Comparison of ENCODE assay signal across 8 mouse cellular contexts in genomic region chr7:80582821-80583451, GRCm38 (mm10). TPM values are rescaled to one million over a fixed set of nuclear protein-coding genes. Genes with fewer than 3 reads are reported as not detected.
DNase-seq lines count a peak whose midpoint lies in the region; ATAC-seq and TF ChIP-seq lines count a peak whose summit lies in the region.

No protein-coding gene starts in this region.

- WGBS in intestine, embryonic 16.5 days: 44% methylated on average over 20 of the region's 20 CpGs
- 28% methylated on average over 20 of the region's 20 CpGs for WGBS in lung, adult 2 months
- 3% methylated on average over 20 of the region's 20 CpGs for WGBS in thymus, adult 2 months
- 80% methylated on average over 20 of the region's 20 CpGs for WGBS in forebrain, embryonic 10.5 days
- 73% methylated on average over 20 of the region's 20 CpGs for WGBS in forebrain, embryonic 15.5 days
- WGBS in midbrain, embryonic 10.5 days: 79% methylated on average over 20 of the region's 20 CpGs

- peak overlapping the region; percentile 38 for H3K4me2 ChIP-seq in intestine, embryonic 16.5 days (ENCODE audit: low read depth, low read length)
- no peak overlapping the region for H3K4me2 ChIP-seq in forebrain, embryonic 15.5 days (replicated peaks)

- peak overlapping the region; percentile 11; the same call in 1 of the 2 replicates for H3K4me3 ChIP-seq in intestine, embryonic 16.5 days (ENCODE audit: low read length)
- no peak overlapping the region for H3K4me3 ChIP-seq in lung, adult 2 months (replicated peaks; ENCODE audit: extremely low read depth, low read depth, low read length)
- H3K4me3 ChIP-seq in thymus, adult 2 months (ENCODE audit: control insufficient read depth, insufficient read depth, low read length): peak overlapping the region; percentile 37
- no peak overlapping the region for H3K4me3 ChIP-seq in forebrain, embryonic 10.5 days
- H3K4me3 ChIP-seq in forebrain, embryonic 15.5 days: no peak overlapping the region
- H3K4me3 ChIP-seq in midbrain, embryonic 10.5 days: no peak overlapping the region

- peak; percentile 25; the same call in 1 of the 2 replicates for TF ChIP-seq POLR2A in lung, adult 2 months (IDR thresholded peaks at IDR 0.05; ENCODE audit: borderline replicate concordance, extremely low read depth, low read depth, low read length)
- TF ChIP-seq POLR2A in thymus, adult 2 months (IDR thresholded peaks at IDR 0.05; ENCODE audit: control insufficient read depth, extremely low read depth, insufficient read depth, low read length, poor library complexity): no peak

- no peak for TF ChIP-seq CTCF in lung, adult 2 months (IDR thresholded peaks at IDR 0.05; ENCODE audit: insufficient read depth, low read length)
- TF ChIP-seq CTCF in thymus, adult 2 months (IDR thresholded peaks at IDR 0.05; ENCODE audit: borderline replicate concordance, control insufficient read depth, extremely low read depth, insufficient read depth, low read length, poor library complexity): no peak

- peaks cover 18% of the 10 kb centered on the region for H3K4me1 ChIP-seq in intestine, embryonic 16.5 days (ENCODE audit: control insufficient read depth, insufficient read depth, low read length)
- peaks cover 20% of the 10 kb centered on the region for H3K4me1 ChIP-seq in lung, adult 2 months (ENCODE audit: control insufficient read depth, insufficient read depth, low read length)
- peaks cover 18% of the 10 kb centered on the region for H3K4me1 ChIP-seq in thymus, adult 2 months (replicated peaks; ENCODE audit: control insufficient read depth, insufficient read depth, low read length)
- H3K4me1 ChIP-seq in forebrain, embryonic 10.5 days: peaks cover 29% of the 10 kb centered on the region
- peaks cover 6% of the 10 kb centered on the region; the same call in 1 of the 2 replicates for H3K4me1 ChIP-seq in forebrain, embryonic 15.5 days
- H3K4me1 ChIP-seq in midbrain, embryonic 10.5 days: peaks cover 26% of the 10 kb centered on the region

- peak overlapping the region; percentile 41 for H3K27ac ChIP-seq in intestine, embryonic 16.5 days (ENCODE audit: low read length)
- H3K27ac ChIP-seq in thymus, adult 2 months (ENCODE audit: control insufficient read depth, insufficient read depth, low read length): no peak overlapping the region
- H3K27ac ChIP-seq in forebrain, embryonic 10.5 days: no peak overlapping the region
- H3K27ac ChIP-seq in forebrain, embryonic 15.5 days (replicated peaks): no peak overlapping the region
- H3K27ac ChIP-seq in midbrain, embryonic 10.5 days (replicated peaks): no peak overlapping the region; the same call in 1 of the 2 replicates

- 0 out of 2 replicates have a peak, but pooled peaks have one; percentile 31 for ATAC-seq in intestine, embryonic 16.5 days
- no peak for ATAC-seq in forebrain, embryonic 15.5 days (replicated peaks)

- H3K36me3 ChIP-seq in intestine, embryonic 16.5 days (ENCODE audit: control insufficient read depth, insufficient read depth, low read length): no peaks in the 10 kb centered on the region
- no peaks in the 10 kb centered on the region for H3K36me3 ChIP-seq in thymus, adult 2 months (ENCODE audit: control insufficient read depth, insufficient read depth, low read length)
- no peaks in the 10 kb centered on the region for H3K36me3 ChIP-seq in forebrain, embryonic 10.5 days (replicated peaks)
- H3K36me3 ChIP-seq in forebrain, embryonic 15.5 days: no peaks in the 10 kb centered on the region
- H3K36me3 ChIP-seq in midbrain, embryonic 10.5 days: no peaks in the 10 kb centered on the region

- DNase-seq in CD8-positive naive resting alpha-beta T cell, adult 2 months (ENCODE audit: low read depth in 2 of 2, low spot score in 2 of 2): peak; percentile 44 to 54
- peak; percentile 24 for DNase-seq in embryo, embryonic 11 days
- DNase-seq in lung, adult 2 months: peak; percentile 36
- peak; percentile 43 for DNase-seq in thymus, adult 2 months
- DNase-seq in forebrain, embryonic 10.5 days (ENCODE audit: extremely low spot score, low spot score): no peak
- DNase-seq in midbrain, embryonic 10.5 days (ENCODE audit: low spot score): no peak

- H3K27me3 ChIP-seq in intestine, embryonic 16.5 days (replicated peaks; ENCODE audit: control insufficient read depth, insufficient read depth, low read length): no peaks in the 10 kb centered on the region
- no peaks in the 10 kb centered on the region for H3K27me3 ChIP-seq in thymus, adult 2 months (ENCODE audit: control insufficient read depth, insufficient read depth, low read length)
- 0 out of 2 replicates have a peak, but pooled peaks cover 4% of the 10 kb centered on the region for H3K27me3 ChIP-seq in forebrain, embryonic 10.5 days (ENCODE audit: poor library complexity, severe bottlenecking)
- H3K27me3 ChIP-seq in forebrain, embryonic 15.5 days: no peaks in the 10 kb centered on the region
- no peaks in the 10 kb centered on the region for H3K27me3 ChIP-seq in midbrain, embryonic 10.5 days (ENCODE audit: low read depth, poor library complexity, severe bottlenecking)

- H3K9ac ChIP-seq in intestine, embryonic 16.5 days (ENCODE audit: low read depth, low read length): 0 out of 2 replicates have a peak overlapping the region, but pooled peaks have one; percentile 30
- H3K9ac ChIP-seq in forebrain, embryonic 15.5 days (replicated peaks): no peak overlapping the region

- no peaks in the 10 kb centered on the region for H3K9me3 ChIP-seq in intestine, embryonic 16.5 days (ENCODE audit: control insufficient read depth, low read length)
- H3K9me3 ChIP-seq in forebrain, embryonic 10.5 days: no peaks in the 10 kb centered on the region
- no peaks in the 10 kb centered on the region for H3K9me3 ChIP-seq in forebrain, embryonic 15.5 days
- no peaks in the 10 kb centered on the region for H3K9me3 ChIP-seq in midbrain, embryonic 10.5 days (replicated peaks)

RNA-seq across cellular contexts. Expression of gene Blm, which starts 48.0 kb away (rescaled TPM):
- 11.7 and 12.8 TPM in 2 replicates for polyA plus RNA-seq in intestine, embryonic 16.5 days (2015; fragmentation: Nextera tagmentation; extraction: Ambion mirVana)
- polyA plus RNA-seq in lung, adult 2 months (2012; rRNA removed): 0.42 and 0.75 TPM in 2 replicates
- polyA plus RNA-seq in thymus, adult 2 months (2012; rRNA removed): 6.3 and 6.4 TPM in 2 replicates
- polyA plus RNA-seq in forebrain, embryonic 10.5 days (2016; fragmentation: Nextera tagmentation; extraction: Ambion mirVana): 54.7 and 55.9 TPM in 2 replicates
- polyA plus RNA-seq in forebrain, embryonic 15.5 days (2015; fragmentation: Nextera tagmentation; extraction: Ambion mirVana): 14.5 and 17.3 TPM in 2 replicates
- polyA plus RNA-seq in midbrain, embryonic 10.5 days (2016; fragmentation: Nextera tagmentation; extraction: Ambion mirVana): 45.2 and 49.0 TPM in 2 replicates

Comparison
In these comparisons a context has a peak if more than half of its experiments do, and no peak if none do; other contexts are left out.
1. DNase-seq: peak in CD8-positive naive resting alpha-beta T cell, adult 2 months (2 of 2), embryo, embryonic 11 days (single experiment), lung, adult 2 months (single experiment) and thymus, adult 2 months (single experiment); none in forebrain, embryonic 10.5 days (single experiment) and midbrain, embryonic 10.5 days (single experiment).
2. H3K4me3 ChIP-seq: peak in intestine, embryonic 16.5 days (single experiment) and thymus, adult 2 months (single experiment); none in lung, adult 2 months (single experiment), forebrain, embryonic 10.5 days (single experiment), forebrain, embryonic 15.5 days (single experiment) and midbrain, embryonic 10.5 days (single experiment).